Mouse (Mus musculus): ENCODE data around the gene Prdm11. TPM values are rescaled to one million over a fixed set of nuclear protein-coding genes. Genes with fewer than 3 reads are reported as not detected.

The Prdm11 gene
- polyA plus RNA-seq, 1 experiment from 2014 or later, result 5.6 TPM

- peak; percentile 66 for ATAC-seq (ENCODE audit: insufficient number of reproducible peaks, low FRiP score)
- no peaks in the 10 kb centered on the region for H3K9me3 ChIP-seq (replicated peaks)
- H3K36me3 ChIP-seq, result 0 out of 2 replicates have a peak, but pooled peaks cover 3% of the 10 kb centered on the region
- peak overlapping the region; percentile 48; the same call in 1 of the 2 replicates for H3K27ac ChIP-seq (ENCODE audit: poor library complexity, severe bottlenecking)
- WGBS, result 31% methylated on average over 14 of the region's 14 CpGs
- H3K4me3 ChIP-seq, result no peak overlapping the region
- H3K27me3 ChIP-seq (replicated peaks), result no peaks in the 10 kb centered on the region
- no peak overlapping the region for H3K9ac ChIP-seq
- H3K4me2 ChIP-seq, result peak overlapping the region; percentile 21
- peaks cover 64% of the 10 kb centered on the region for H3K4me1 ChIP-seq (replicated peaks)
Observed at GRCm38 (mm10) chr2:93029267-93030060, 16.5 kb downstream of the Prdm11 start.

GRCm38 (mm10) chr2:93028865-93029264, 17.1 kb downstream of the Prdm11 start:
- 59% methylated on average over 6 of the region's 6 CpGs for WGBS
- H3K9ac ChIP-seq, result no peak overlapping the region
- H3K9me3 ChIP-seq (replicated peaks), result peaks cover 3% of the 10 kb centered on the region; the same call in 1 of the 2 replicates
- H3K4me2 ChIP-seq, result peak overlapping the region; percentile 21
- H3K27me3 ChIP-seq (replicated peaks), result no peaks in the 10 kb centered on the region
- peaks cover 61% of the 10 kb centered on the region for H3K4me1 ChIP-seq (replicated peaks)
- no peak overlapping the region for H3K4me3 ChIP-seq
- no peak for ATAC-seq (ENCODE audit: insufficient number of reproducible peaks, low FRiP score)
- peaks cover 7% of the 10 kb centered on the region; the same call in 1 of the 2 replicates for H3K36me3 ChIP-seq
- peak overlapping the region; percentile 48; the same call in 1 of the 2 replicates for H3K27ac ChIP-seq (ENCODE audit: poor library complexity, severe bottlenecking)

GRCm38 (mm10) chr2:93027713-93028112, 18.3 kb downstream of the Prdm11 start:
- H3K4me3 ChIP-seq, result no peak overlapping the region
- H3K4me1 ChIP-seq (replicated peaks), result peaks cover 57% of the 10 kb centered on the region
- H3K9me3 ChIP-seq (replicated peaks), result peaks cover 13% of the 10 kb centered on the region
- H3K9ac ChIP-seq, result no peak overlapping the region
- 83% methylated on average over 7 of the region's 7 CpGs for WGBS
- no peak overlapping the region for H3K27ac ChIP-seq (ENCODE audit: poor library complexity, severe bottlenecking)
- H3K36me3 ChIP-seq, result peaks cover 18% of the 10 kb centered on the region
- no peak for ATAC-seq (ENCODE audit: insufficient number of reproducible peaks, low FRiP score)
- no peaks in the 10 kb centered on the region for H3K27me3 ChIP-seq (replicated peaks)
- H3K4me2 ChIP-seq, result no peak overlapping the region

GRCm38 (mm10) chr2:93024431-93024830, 21.5 kb downstream of the Prdm11 start:
- WGBS, result 85% methylated on average over 3 of the region's 3 CpGs
- ATAC-seq (ENCODE audit: insufficient number of reproducible peaks, low FRiP score), result no peak
- H3K27ac ChIP-seq (ENCODE audit: poor library complexity, severe bottlenecking), result no peak overlapping the region
- H3K9ac ChIP-seq, result no peak overlapping the region
- peaks cover 24% of the 10 kb centered on the region for H3K4me1 ChIP-seq (replicated peaks)
- H3K4me2 ChIP-seq, result no peak overlapping the region
- no peaks in the 10 kb centered on the region for H3K27me3 ChIP-seq (replicated peaks)
- peaks cover 29% of the 10 kb centered on the region for H3K36me3 ChIP-seq
- peaks cover 19% of the 10 kb centered on the region for H3K9me3 ChIP-seq (replicated peaks)
- no peak overlapping the region for H3K4me3 ChIP-seq

- H3K9ac ChIP-seq, result peak overlapping the region; percentile 4; the same call in 1 of the 2 replicates
- no peaks in the 10 kb centered on the region for H3K27me3 ChIP-seq (replicated peaks)
- H3K4me2 ChIP-seq, result no peak overlapping the region
- H3K4me1 ChIP-seq (replicated peaks), result peaks cover 31% of the 10 kb centered on the region
- peaks cover 15% of the 10 kb centered on the region for H3K9me3 ChIP-seq (replicated peaks)
- peaks cover 22% of the 10 kb centered on the region for H3K36me3 ChIP-seq
- ATAC-seq (ENCODE audit: insufficient number of reproducible peaks, low FRiP score), result no peak
- H3K27ac ChIP-seq (ENCODE audit: poor library complexity, severe bottlenecking), result peak overlapping the region; percentile 53; the same call in 1 of the 2 replicates
- WGBS, result 41% methylated on average over 5 of the region's 5 CpGs
- no peak overlapping the region for H3K4me3 ChIP-seq
Observed at GRCm38 (mm10) chr2:93018854-93019253, 27.1 kb downstream of the Prdm11 start.

- Histone ChIP-seq H3K27me3 (replicated peaks) (no peaks in the 10 kb centered on the region), H3K4me1 (replicated peaks) (peaks cover 37% of the 10 kb centered on the region), H3K27ac (ENCODE audit: poor library complexity, severe bottlenecking) (no peak overlapping the region), H3K4me2 (no peak overlapping the region), H3K9me3 (replicated peaks) (no peaks in the 10 kb centered on the region; the same call in 1 of the 2 replicates), H3K4me3 (no peak overlapping the region), H3K9ac (no peak overlapping the region), H3K36me3 (peaks cover 13% of the 10 kb centered on the region)
- WGBS, result 95% methylated on average over 8 of the region's 8 CpGs
- no peak for ATAC-seq (ENCODE audit: insufficient number of reproducible peaks, low FRiP score)
Observed at GRCm38 (mm10) chr2:93017151-93017550, 28.8 kb downstream of the Prdm11 start.

GRCm38 (mm10) chr2:93015041-93015440, 30.9 kb downstream of the Prdm11 start:
- Histone ChIP-seq H3K4me3 (peak overlapping the region; percentile 70), H3K27me3 (replicated peaks) (no peaks in the 10 kb centered on the region), H3K4me1 (replicated peaks) (peaks cover 37% of the 10 kb centered on the region), H3K9ac (peak overlapping the region; percentile 83), H3K36me3 (peaks cover 22% of the 10 kb centered on the region), H3K27ac (ENCODE audit: poor library complexity, severe bottlenecking) (peak overlapping the region; percentile 87), H3K9me3 (replicated peaks) (no peaks in the 10 kb centered on the region), H3K4me2 (peak overlapping the region; percentile 93)
- peak; percentile 24; the same call in 1 of the 2 replicates for ATAC-seq (ENCODE audit: insufficient number of reproducible peaks, low FRiP score)
- 3% methylated on average over 25 of the region's 40 CpGs for WGBS

- Histone ChIP-seq H3K27me3 (replicated peaks) (no peaks in the 10 kb centered on the region), H3K9me3 (replicated peaks) (no peaks in the 10 kb centered on the region), H3K4me2 (peak overlapping the region; percentile 93), H3K4me1 (replicated peaks) (peaks cover 36% of the 10 kb centered on the region), H3K27ac (ENCODE audit: poor library complexity, severe bottlenecking) (peak overlapping the region; percentile 87), H3K9ac (peak overlapping the region; percentile 83), H3K36me3 (peaks cover 23% of the 10 kb centered on the region), H3K4me3 (peak overlapping the region; percentile 70)
- 4% methylated on average over 47 of the region's 50 CpGs for WGBS
- peak; percentile 86 for ATAC-seq (ENCODE audit: insufficient number of reproducible peaks, low FRiP score)
Observed at GRCm38 (mm10) chr2:93014093-93014937, 31.7 kb downstream of the Prdm11 start.

GRCm38 (mm10) chr2:93013415-93014092, 32.4 kb downstream of the Prdm11 start:
- peak; percentile 26 for ATAC-seq (ENCODE audit: insufficient number of reproducible peaks, low FRiP score)
- H3K4me1 ChIP-seq (replicated peaks), result peaks cover 29% of the 10 kb centered on the region
- H3K9me3 ChIP-seq (replicated peaks), result no peaks in the 10 kb centered on the region
- peaks cover 30% of the 10 kb centered on the region for H3K36me3 ChIP-seq
- WGBS, result 59% methylated on average over 8 of the region's 8 CpGs
- H3K9ac ChIP-seq, result peak overlapping the region; percentile 83
- peak overlapping the region; percentile 93 for H3K4me2 ChIP-seq
- peak overlapping the region; percentile 70 for H3K4me3 ChIP-seq
- peak overlapping the region; percentile 87 for H3K27ac ChIP-seq (ENCODE audit: poor library complexity, severe bottlenecking)
- no peaks in the 10 kb centered on the region for H3K27me3 ChIP-seq (replicated peaks)

GRCm38 (mm10) chr2:93012976-93013375, 33.0 kb downstream of the Prdm11 start:
- ATAC-seq (ENCODE audit: insufficient number of reproducible peaks, low FRiP score), result no peak
- H3K9me3 ChIP-seq (replicated peaks), result no peaks in the 10 kb centered on the region
- H3K27me3 ChIP-seq (replicated peaks), result no peaks in the 10 kb centered on the region
- WGBS, result 93% methylated on average over 3 of the region's 3 CpGs
- no peak overlapping the region for H3K9ac ChIP-seq
- H3K4me1 ChIP-seq (replicated peaks), result peaks cover 29% of the 10 kb centered on the region
- H3K36me3 ChIP-seq, result peaks cover 36% of the 10 kb centered on the region
- no peak overlapping the region for H3K27ac ChIP-seq (ENCODE audit: poor library complexity, severe bottlenecking)
- H3K4me2 ChIP-seq, result no peak overlapping the region
- H3K4me3 ChIP-seq, result no peak overlapping the region
